Mouse (Mus musculus): ENCODE measurements around the gene Afap1l2. TPM values are rescaled to one million over a fixed set of nuclear protein-coding genes. Genes with fewer than 3 reads are reported as not detected.

Gene Afap1l2
- total RNA-seq (2015; ENCODE audit: low replicate concordance): not detected in 2 replicates
- not detected in 2 replicates for total RNA-seq (2017; ENCODE audit: low replicate concordance)

DNA sequence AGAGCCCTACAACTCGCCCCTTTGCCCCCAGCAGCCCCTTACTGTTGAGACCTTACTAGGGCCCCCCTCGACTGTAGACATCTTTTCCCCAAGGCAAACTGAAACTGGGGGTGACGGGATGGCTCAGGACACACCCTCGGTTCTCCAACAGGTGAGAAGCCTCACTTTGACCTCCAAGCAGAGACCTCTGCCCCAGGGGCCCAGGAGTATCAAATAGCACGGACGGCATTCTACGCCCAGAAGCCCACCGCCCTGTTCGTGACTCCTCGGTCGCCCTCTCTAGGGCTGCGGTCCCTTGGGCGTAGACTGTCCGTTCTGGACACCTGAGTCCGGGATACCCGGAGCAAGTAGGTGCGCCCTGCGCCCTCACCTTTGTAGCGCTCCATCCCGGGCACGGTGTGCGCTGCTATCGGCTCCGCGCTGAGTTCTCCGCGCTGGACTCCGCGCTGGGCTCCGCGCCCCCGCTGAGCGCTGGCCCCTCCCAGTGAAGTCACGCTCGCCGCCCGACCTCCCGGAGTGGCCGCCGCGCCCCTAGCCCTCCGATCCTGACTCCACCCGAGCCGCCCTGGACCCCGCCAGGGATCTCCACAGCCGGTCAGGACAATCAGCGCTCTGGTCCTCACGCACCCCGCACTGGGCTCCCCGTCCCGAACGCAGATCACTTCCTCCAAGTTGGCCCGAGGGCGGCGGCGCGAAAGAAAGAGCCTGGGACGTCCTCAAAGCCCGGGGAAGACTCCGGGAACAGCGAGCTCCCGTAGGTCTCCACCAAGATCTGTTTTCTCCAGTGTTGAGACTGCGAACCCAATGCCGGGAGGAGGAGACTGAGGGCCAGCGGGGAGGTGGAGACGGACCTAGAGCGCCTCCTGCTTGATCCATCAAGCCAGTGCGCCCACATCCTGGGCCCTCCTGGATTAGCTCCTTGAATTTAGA is at the start of gene Afap1l2:
TSS of gene Afap1l2 (minus strand) at position 448 of the 930 bp plus-strand sequence.
- ATAC-seq (replicated peaks; ENCODE audit: low FRiP score, poor library complexity, severe bottlenecking): no peak

GRCm38 (mm10) chr19:57057568-57057967 is 49.5 kb upstream of the Afap1l2 start:
- no peak for ATAC-seq (replicated peaks; ENCODE audit: low FRiP score, poor library complexity, severe bottlenecking)

DNA sequence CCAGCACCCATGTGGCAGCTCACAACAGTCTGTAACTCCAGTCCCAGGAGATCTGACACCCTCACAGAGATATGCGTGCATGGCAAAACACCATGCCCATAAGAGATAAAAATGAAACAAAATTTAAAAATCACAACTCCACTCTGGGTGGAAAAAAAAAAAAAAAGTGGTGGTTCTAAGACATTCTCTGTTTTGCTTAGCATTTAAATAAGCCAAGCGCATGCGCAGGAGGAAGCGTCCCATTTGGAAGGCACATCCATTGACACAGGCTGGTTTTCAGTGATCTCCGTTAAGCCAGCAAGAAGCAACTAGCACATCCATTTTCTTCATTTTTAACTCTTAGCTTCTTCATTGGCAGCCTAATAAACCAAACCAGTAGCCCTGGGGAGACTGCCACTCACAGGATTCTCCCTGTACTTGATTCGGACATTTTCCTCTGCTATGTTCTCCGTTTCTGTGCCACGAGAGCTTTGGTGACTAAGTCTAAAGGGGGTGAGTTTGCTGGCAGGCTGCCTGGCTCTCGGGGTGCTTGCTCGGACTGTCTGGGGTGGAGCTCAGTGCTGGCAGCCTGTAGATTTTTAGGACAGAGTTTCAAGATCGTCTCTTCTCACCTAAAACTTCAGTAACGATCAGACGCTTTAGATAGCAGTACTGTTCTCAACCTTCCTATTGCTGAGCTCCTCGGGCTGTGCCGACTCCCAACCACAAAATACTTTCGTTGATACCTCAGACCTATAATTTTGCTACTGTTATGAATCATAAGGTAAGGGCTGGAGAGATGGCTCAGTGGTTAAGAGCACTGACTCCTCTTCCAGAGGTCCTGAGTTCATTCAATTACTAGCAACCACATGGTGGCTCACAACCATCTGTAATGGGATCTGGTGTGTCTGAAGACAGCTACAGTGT is 47.4 kb upstream of the Afap1l2 start:
- no peak for ATAC-seq (replicated peaks; ENCODE audit: low FRiP score, poor library complexity, severe bottlenecking)

DNA sequence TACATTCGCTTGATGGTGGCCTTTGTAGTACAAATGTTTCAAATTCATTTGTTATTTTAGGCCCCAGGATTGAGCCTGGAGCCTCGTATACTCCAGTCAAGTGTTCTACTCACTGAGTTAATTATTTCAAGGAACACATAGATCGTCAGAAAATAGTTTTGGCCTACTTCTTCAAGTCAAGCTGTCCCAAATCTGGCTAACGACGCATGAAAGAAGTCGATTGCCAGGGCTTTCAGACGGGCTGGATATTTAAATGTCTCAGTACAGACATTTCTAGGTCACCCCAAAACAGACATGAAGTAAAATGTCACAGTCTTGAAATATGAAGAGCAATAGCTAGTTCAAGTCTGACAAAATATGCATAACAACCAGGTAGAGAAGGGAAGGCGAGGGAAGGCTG is 44.9 kb upstream of the Afap1l2 start:
- ATAC-seq (replicated peaks; ENCODE audit: low FRiP score, poor library complexity, severe bottlenecking): no peak

DNA sequence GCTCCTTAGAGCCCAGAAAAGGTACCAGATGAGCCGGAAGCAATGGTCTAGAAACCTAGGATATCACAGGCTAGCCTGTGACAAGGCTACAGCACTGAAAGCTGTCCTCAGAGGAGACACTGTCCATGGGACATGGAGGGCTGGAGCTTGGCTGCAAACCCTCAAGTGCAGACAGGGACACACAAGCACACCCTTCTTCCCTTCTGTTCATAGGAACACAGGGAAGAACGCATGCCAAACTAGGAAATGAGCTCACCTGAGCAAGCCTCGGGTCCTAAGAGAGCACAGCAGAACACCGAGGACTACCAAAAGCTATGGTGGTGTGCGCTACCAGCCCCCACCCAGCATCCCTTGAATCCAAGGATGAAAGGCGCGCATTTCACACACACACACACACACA is 44.0 kb upstream of the Afap1l2 start:
- no peak for ATAC-seq (replicated peaks; ENCODE audit: low FRiP score, poor library complexity, severe bottlenecking)

DNA sequence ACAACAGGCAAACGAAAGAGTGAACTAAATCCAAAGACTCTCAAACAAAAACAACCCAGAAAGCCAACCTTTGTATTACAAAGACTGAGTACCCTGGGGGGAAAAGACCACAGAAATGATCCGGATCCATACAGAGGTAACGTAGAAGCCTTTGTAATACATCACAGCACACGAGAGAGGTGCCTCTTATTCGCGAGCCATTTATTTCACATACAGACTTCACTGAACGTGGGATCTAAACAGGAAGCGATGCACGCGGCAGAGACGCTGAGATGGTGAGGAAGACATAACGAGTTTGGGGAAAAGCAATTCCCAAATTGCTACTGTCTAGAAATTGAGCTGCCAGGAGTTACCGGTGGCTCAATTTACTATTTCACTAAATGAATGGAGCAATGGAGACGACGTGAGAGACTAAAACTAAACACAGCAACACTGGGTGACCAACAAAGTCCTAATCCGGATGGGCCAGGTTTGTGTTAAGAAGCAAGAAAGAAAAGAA is 41.6 kb upstream of the Afap1l2 start:
- no peak for ATAC-seq (replicated peaks; ENCODE audit: low FRiP score, poor library complexity, severe bottlenecking)

- no peak for ATAC-seq (replicated peaks; ENCODE audit: low FRiP score, poor library complexity, severe bottlenecking)
These were observed 39.8 kb upstream of the Afap1l2 start for GRCm38 (mm10) chr19:57047671-57048320.

GRCm38 (mm10) chr19:57039258-57039657 is 31.2 kb upstream of the Afap1l2 start:
- ATAC-seq (replicated peaks; ENCODE audit: low FRiP score, poor library complexity, severe bottlenecking): no peak

GRCm38 (mm10) chr19:57036860-57037259 is 28.8 kb upstream of the Afap1l2 start:
- ATAC-seq (replicated peaks; ENCODE audit: low FRiP score, poor library complexity, severe bottlenecking): no peak

- no peak for ATAC-seq (replicated peaks; ENCODE audit: low FRiP score, poor library complexity, severe bottlenecking)
These were observed 23.6 kb upstream of the Afap1l2 start for GRCm38 (mm10) chr19:57031582-57031981.

DNA sequence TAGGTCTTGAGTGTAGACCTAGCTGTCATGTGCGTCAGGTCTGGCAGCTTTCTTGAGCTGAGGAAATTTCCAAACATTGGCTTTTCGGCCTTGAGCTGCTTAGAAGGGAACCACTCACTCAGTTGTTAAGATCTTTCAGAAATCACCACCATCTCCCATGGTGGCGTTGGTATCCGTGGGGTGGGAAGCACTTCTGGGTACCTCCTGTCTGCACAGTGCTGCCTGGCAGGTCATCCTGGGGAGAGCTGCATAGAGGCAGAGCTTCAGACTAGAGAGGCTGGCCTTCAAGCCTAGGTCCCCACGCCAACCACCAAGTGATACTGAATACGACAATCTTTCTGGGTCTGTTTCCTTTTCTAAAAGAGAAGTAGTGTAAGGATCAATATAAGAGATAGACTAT is 21.4 kb upstream of the Afap1l2 start:
- no peak for ATAC-seq (replicated peaks; ENCODE audit: low FRiP score, poor library complexity, severe bottlenecking)

- no peak for ATAC-seq (replicated peaks; ENCODE audit: low FRiP score, poor library complexity, severe bottlenecking)
These were observed 20.5 kb upstream of the Afap1l2 start for GRCm38 (mm10) chr19:57028327-57029179.

DNA sequence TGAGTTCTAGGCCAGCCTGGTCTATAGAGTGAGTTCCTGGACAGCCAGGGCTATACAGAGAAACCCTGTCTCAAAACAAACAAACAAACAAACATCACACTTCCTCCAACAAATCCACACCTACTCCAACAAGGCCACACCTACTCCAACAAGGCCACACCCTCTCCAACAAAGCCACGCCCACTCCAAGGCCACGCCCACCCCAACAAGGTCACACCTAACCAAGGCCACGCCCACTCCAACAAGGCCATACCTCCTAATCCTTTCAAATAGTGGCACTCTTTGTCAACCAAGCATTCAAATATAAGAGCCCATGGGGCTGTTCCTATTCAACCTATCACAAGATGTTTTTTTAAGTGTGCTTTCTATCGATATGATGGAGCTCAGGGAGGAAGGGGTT is 18.5 kb upstream of the Afap1l2 start:
- no peak for ATAC-seq (replicated peaks; ENCODE audit: low FRiP score, poor library complexity, severe bottlenecking)

GRCm38 (mm10) chr19:57017785-57018179 is 9.8 kb upstream of the Afap1l2 start:
- ATAC-seq (replicated peaks; ENCODE audit: low FRiP score, poor library complexity, severe bottlenecking): no peak

DNA sequence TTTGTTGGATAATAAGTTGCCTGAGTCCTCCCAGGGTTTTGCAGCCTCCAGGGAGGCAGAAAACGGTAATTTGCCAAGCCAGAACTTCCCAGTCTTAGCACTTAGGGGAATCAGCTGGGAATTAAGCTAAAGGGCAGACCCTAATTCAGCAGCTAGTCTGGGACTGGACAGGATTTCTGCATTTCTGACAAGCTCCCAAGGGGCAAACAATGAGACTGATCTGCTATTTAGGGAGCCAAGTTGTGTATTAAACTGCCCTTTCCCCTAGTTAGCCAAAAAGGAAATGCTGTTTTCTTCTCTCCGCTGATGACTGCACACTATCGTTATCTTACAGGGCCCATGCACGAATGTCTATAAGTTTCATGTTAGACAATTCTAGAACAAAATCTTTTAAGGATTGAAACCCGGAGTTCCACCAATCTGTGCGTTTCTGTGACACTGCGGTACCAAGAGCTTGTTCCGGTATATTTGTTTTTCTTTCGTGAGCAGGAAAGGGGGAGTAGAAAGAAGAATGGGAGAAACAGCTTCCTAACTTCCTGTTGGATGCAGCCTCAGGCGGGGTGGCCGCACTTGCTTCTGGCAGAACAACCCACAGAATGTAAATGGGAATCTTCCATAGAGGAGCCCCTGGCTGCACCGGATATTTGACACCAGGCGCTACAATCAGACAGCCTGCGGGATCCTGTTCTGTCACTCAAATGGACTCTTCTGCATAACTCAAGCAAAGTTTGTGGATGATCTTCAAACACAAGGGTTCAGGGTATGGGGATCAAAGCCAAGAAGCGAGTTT is 9.2 kb upstream of the Afap1l2 start:
- no peak for ATAC-seq (replicated peaks; ENCODE audit: low FRiP score, poor library complexity, severe bottlenecking)

DNA sequence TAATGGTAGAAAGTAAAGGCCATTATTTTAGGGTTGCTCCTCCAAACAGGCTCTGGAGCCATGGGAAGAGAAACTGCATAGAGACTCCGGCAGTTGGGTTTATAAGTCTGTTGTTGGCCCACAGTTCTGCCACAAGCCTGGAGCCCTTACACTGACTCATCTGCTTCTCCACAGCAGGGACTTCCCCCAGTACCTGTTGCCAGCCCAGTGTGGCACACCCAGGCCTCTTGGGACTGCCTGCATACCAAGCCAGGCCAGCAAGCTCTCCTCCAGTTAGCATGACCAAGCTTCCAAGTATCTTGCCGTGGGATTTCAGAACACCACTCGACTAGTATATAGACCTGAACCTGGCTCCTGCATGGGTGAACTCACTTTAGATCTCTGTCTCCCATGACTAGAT is 6.8 kb upstream of the Afap1l2 start:
- ATAC-seq (replicated peaks; ENCODE audit: low FRiP score, poor library complexity, severe bottlenecking): no peak

- ATAC-seq (replicated peaks; ENCODE audit: low FRiP score, poor library complexity, severe bottlenecking): no peak
These were observed 5.2 kb upstream of the Afap1l2 start for GRCm38 (mm10) chr19:57013271-57013677.

DNA sequence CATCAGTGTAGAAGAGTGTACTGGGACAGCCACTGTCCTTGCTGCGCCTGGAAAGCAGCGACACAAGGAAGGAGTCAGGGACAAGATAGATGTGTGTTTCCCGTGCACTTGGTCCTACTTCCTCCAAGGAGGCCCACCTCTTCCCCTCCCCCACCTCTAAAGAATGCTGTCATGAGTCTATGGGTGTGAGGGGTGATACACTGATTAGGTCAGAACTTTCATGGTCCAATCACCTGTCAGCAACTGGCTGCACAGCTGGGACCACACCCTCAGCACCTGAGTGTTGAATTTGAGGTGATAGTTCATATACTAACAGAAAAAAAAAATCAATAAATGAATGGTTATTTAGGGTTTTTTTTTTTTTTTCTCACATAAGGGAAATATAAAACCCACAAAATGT is 4.0 kb upstream of the Afap1l2 start:
- no peak for ATAC-seq (replicated peaks; ENCODE audit: low FRiP score, poor library complexity, severe bottlenecking)
